Mouse (Mus musculus) heart, postnatal 0 days (tissue): ENCODE data around the gene Arl4a.

Experiments
- CTCF ChIP-seq: IDR thresholded peaks from 2 replicates; pipeline ENCODE4 v1.5.1; 2016; ENCODE audit warnings: antibody characterized with exemption, control low read depth, low read depth
- EP300 ChIP-seq: IDR thresholded peaks from 2 replicates; pipeline ENCODE4 v1.6.1; 2016; ENCODE audit warnings: antibody characterized with exemption, low read depth

GRCm38 (mm10) chr12:39959166-39959565 is 78.7 kb downstream of the Arl4a start:
- TF ChIP-seq EP300 (no peak), CTCF (no peak)
